Mouse (Mus musculus): ENCODE results near the gene Stk40.

DNA sequence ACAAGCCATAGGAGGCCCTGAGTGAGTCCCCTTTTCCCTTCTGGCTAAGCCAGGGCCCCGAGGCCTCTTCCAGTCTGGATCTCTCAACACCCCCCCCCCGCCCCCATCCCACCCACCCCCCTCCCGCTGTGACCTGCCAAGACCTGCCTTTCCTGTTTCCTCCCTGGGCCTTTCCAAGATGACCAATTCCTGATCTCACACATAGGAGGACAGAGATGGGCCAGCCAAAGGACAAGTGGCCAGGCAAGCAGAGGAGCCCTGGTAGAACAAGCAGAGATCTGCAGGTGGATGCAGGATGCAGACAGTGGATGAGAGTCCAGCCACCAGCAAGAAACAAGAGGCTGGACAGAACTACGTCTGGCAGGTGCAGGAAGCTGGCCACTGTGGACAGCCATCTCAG is 41.6 kb downstream of the Stk40 start:
- TF ChIP-seq CTCF (IDR thresholded peaks at IDR 0.05; ENCODE audit: control insufficient read depth, insufficient read depth, insufficient replicate concordance, low read depth, low read length) (no peak), POLR2A (IDR thresholded peaks at IDR 0.05; ENCODE audit: control insufficient read depth, low read depth, low read length) (no peak)
